Mouse (Mus musculus): Measurements from ENCODE around the gene Nbr1.

GRCm38 (mm10) chr11:101615380-101615779 lies 63.4 kb downstream of the Nbr1 start:
- TF ChIP-seq POLR2A (IDR thresholded peaks at IDR 0.05; ENCODE audit: insufficient read depth, low read depth, low read length) (no peak), CTCF (IDR thresholded peaks at IDR 0.05; ENCODE audit: insufficient read depth, low read depth, low read length) (no peak)

All from olfactory bulb, adult 2 months (tissue).